Mouse (Mus musculus) heart, embryonic 16.5 days (tissue): ENCODE data around the gene Ssr2. TPM values are rescaled to one million over a fixed set of nuclear protein-coding genes. Genes with fewer than 3 reads are reported as not detected.

Experiments
- ATAC-seq: fragments of 200-750 bp; cut with Nextera tagmentation; replicated peaks from 2 replicates; pipeline ENCODE4 v1.8.0; 2017; ENCODE audit warnings: moderate number of reproducible peaks; ENCODE audit not compliant: insufficient read depth, low FRiP score; ENCODE audit errors: extremely low read depth
- H3K27ac ChIP-seq: fragments of 300-500 bp; sonication (generic); 2 replicates; pipeline ENCODE4 v1.5.1; 2014; ENCODE audit warnings: mild to moderate bottlenecking, low read length, control low read depth, moderate library complexity
- H3K27me3 ChIP-seq: fragments of 300-500 bp; sonication (generic); 2 replicates; pipeline ENCODE4 v1.6.1; 2014; ENCODE audit warnings: low read length, mixed read lengths; ENCODE audit not compliant: control insufficient read depth, insufficient read depth
- H3K36me3 ChIP-seq: fragments of 300-500 bp; sonication (generic); 2 replicates; pipeline ENCODE4 v1.6.1; 2014; ENCODE audit not compliant: control insufficient read depth, insufficient read depth
- H3K4me1 ChIP-seq: fragments of 300-500 bp; sonication (generic); 2 replicates; pipeline ENCODE4 v1.6.1; 2014; ENCODE audit warnings: low read length, mixed read lengths; ENCODE audit not compliant: control insufficient read depth, insufficient read depth
- H3K4me2 ChIP-seq: fragments of 300-500 bp; sonication (generic); 2 replicates; pipeline ENCODE4 v1.6.1; 2014; ENCODE audit warnings: low read depth, mild to moderate bottlenecking, control low read depth, low read length
- H3K4me3 ChIP-seq: fragments of 300-500 bp; sonication (generic); 2 replicates; pipeline ENCODE4 v1.5.1; 2014; ENCODE audit warnings: mild to moderate bottlenecking, control low read depth, low read length
- H3K9ac ChIP-seq: fragments of 300-500 bp; sonication (generic); 2 replicates; pipeline ENCODE4 v1.6.1; 2014; ENCODE audit warnings: low read length, control low read depth
- H3K9me3 ChIP-seq: fragments of 300-500 bp; sonication (generic); replicated peaks from 2 replicates; pipeline ENCODE4 v1.6.1; 2016; ENCODE audit warnings: low read length; ENCODE audit not compliant: control insufficient read depth
- WGBS: fragments of 180-500 bp; shearing (Covaris S2); extraction: QIAGEN DNeasy Blood & Tissue Kit; methylation state at CpG from one replicate; pipeline ENCODE4 v1.1.7; 2014; 5-methylcytosine and 5-hydroxymethylcytosine counted together
- polyA plus RNA-seq: library from polyadenylated mRNA; unstranded; fragments of >200 nt; fragmentation: Nextera tagmentation; extraction: Ambion mirVana; gene quantifications from 2 replicates; pipeline ENCODE4 v1.2.1, GENCODE M21; 2015

Gene Ssr2
- polyA plus RNA-seq, 1 experiment from 2014 or later = 136 TPM

DNA sequence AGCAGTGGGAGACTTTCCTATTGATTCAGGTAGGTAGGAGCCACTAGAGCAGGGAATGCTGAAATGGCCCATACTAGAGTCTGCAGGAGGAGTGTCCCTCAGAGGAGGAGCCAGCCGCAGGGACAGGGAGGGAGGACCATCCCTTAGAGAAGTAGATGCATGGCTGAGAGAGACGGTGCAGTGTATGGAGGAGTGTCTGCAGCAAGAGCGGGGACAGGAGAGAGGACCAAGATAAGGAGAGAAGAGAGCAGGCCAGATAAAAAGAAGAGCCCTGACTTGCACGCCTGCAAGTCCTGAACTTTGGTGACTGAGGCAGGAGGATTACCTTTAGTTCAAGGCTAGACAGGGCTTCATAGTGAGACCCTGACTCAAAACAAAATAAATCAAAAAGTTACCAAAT, 51.4 kb downstream of the Ssr2 start:
- H3K4me2 ChIP-seq = no peak overlapping the region
- 13% methylated on average over 4 of the region's 4 CpGs for WGBS
- peak overlapping the region; percentile 3; the same call in 1 of the 2 replicates for H3K9ac ChIP-seq
- no peak overlapping the region for H3K27ac ChIP-seq
- no peaks in the 10 kb centered on the region for H3K27me3 ChIP-seq
- no peak overlapping the region for H3K4me3 ChIP-seq
- H3K4me1 ChIP-seq = peaks cover 85% of the 10 kb centered on the region
- H3K9me3 ChIP-seq = no peaks in the 10 kb centered on the region
- H3K36me3 ChIP-seq = peaks cover 9% of the 10 kb centered on the region; the same call in 1 of the 2 replicates
- ATAC-seq = no peak

- no peak overlapping the region for H3K4me2 ChIP-seq
- no peaks in the 10 kb centered on the region for H3K27me3 ChIP-seq
- no peak for ATAC-seq
- peaks cover 86% of the 10 kb centered on the region for H3K4me1 ChIP-seq
- WGBS = 83% methylated on average over 2 of the region's 2 CpGs
- no peaks in the 10 kb centered on the region for H3K9me3 ChIP-seq
- H3K27ac ChIP-seq = no peak overlapping the region
- no peak overlapping the region for H3K9ac ChIP-seq
- no peak overlapping the region for H3K4me3 ChIP-seq
- peaks cover 9% of the 10 kb centered on the region; the same call in 1 of the 2 replicates for H3K36me3 ChIP-seq
These were observed 51.9 kb downstream of the Ssr2 start for GRCm38 (mm10) chr3:88627535-88627934.

DNA sequence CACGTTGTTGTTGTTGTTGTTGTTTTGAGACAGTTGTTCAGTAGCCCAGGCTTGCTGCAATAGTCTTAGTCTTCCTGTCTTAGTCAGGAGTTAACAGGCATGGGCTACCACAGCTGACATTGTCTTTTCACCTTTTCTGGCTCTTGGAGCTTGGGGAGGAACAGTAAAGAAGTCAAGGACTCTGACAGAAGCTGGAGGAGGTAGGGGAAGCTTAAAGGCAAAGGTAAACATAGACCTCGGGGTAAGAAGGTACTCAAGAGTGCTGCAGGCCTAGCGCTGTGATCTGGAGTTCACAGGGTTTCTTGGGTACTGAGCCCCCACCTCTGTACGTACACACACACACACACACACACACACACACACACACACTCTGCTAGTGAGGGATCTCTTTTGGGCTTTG, 53.1 kb downstream of the Ssr2 start:
- peaks cover 84% of the 10 kb centered on the region for H3K4me1 ChIP-seq
- WGBS = 57% methylated on average over 4 of the region's 4 CpGs
- ATAC-seq = no peak
- H3K9me3 ChIP-seq = no peaks in the 10 kb centered on the region
- H3K27me3 ChIP-seq = no peaks in the 10 kb centered on the region
- no peak overlapping the region for H3K9ac ChIP-seq
- no peak overlapping the region for H3K4me2 ChIP-seq
- peak overlapping the region; percentile 6; the same call in 1 of the 2 replicates for H3K27ac ChIP-seq
- H3K4me3 ChIP-seq = no peak overlapping the region
- peaks cover 18% of the 10 kb centered on the region for H3K36me3 ChIP-seq

GRCm38 (mm10) chr3:88629244-88629643, 53.6 kb downstream of the Ssr2 start:
- no peak for ATAC-seq
- no peaks in the 10 kb centered on the region for H3K9me3 ChIP-seq
- no peaks in the 10 kb centered on the region for H3K27me3 ChIP-seq
- 63% methylated on average over 13 of the region's 13 CpGs for WGBS
- H3K4me1 ChIP-seq = peaks cover 80% of the 10 kb centered on the region
- no peak overlapping the region for H3K4me2 ChIP-seq
- 0 out of 2 replicates have a peak overlapping the region, but pooled peaks have one; percentile 21 for H3K9ac ChIP-seq
- peak overlapping the region; percentile 72 for H3K27ac ChIP-seq
- peaks cover 22% of the 10 kb centered on the region for H3K36me3 ChIP-seq
- no peak overlapping the region for H3K4me3 ChIP-seq

GRCm38 (mm10) chr3:88630018-88630417, 54.3 kb downstream of the Ssr2 start:
- H3K4me3 ChIP-seq = no peak overlapping the region

DNA sequence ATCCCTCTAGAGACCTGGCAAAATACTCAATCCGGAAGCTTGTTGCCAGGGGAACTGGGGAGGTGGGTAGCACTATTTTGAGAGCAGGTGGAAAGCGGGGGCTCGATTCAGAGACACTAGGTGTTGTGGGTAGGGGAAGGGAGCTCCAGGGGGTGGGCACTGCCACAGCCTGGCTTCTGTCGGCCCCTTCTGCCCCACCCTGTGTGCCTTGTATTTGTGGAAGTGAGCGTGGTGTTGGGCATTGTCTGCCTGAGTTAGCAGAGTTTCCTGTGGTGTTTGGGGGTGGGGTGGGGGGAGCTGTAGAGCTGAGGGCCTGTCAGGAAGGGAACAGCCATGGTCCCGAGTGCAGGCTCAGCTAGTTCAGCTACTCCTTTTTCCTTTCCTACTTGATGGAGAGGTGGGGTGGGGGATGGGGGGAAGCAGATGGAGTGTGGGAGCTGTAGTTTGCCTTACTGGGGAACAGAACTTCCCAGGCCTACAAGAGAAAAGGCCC, 55.2 kb downstream of the Ssr2 start:
- Histone ChIP-seq H3K4me3 (no peak overlapping the region), H3K9me3 (no peaks in the 10 kb centered on the region), H3K4me1 (peaks cover 70% of the 10 kb centered on the region), H3K9ac (no peak overlapping the region), H3K27me3 (no peaks in the 10 kb centered on the region), H3K36me3 (peaks cover 39% of the 10 kb centered on the region), H3K4me2 (no peak overlapping the region), H3K27ac (peak overlapping the region; percentile 80)
- peak; percentile 30; the same call in 1 of the 2 replicates for ATAC-seq
- 39% methylated on average over 6 of the region's 6 CpGs for WGBS

More at GRCm38 (mm10) chr3:88630018-88630417, 54.3 kb downstream of the Ssr2 start:
- ATAC-seq = peak; percentile 38; the same call in 1 of the 2 replicates
- Histone ChIP-seq H3K36me3 (peaks cover 30% of the 10 kb centered on the region), H3K27ac (peak overlapping the region; percentile 72), H3K4me1 (peaks cover 72% of the 10 kb centered on the region), H3K4me2 (no peak overlapping the region), H3K27me3 (no peaks in the 10 kb centered on the region), H3K9ac (no peak overlapping the region), H3K9me3 (no peaks in the 10 kb centered on the region)
- WGBS = 35% methylated on average over 9 of the region's 9 CpGs

DNA sequence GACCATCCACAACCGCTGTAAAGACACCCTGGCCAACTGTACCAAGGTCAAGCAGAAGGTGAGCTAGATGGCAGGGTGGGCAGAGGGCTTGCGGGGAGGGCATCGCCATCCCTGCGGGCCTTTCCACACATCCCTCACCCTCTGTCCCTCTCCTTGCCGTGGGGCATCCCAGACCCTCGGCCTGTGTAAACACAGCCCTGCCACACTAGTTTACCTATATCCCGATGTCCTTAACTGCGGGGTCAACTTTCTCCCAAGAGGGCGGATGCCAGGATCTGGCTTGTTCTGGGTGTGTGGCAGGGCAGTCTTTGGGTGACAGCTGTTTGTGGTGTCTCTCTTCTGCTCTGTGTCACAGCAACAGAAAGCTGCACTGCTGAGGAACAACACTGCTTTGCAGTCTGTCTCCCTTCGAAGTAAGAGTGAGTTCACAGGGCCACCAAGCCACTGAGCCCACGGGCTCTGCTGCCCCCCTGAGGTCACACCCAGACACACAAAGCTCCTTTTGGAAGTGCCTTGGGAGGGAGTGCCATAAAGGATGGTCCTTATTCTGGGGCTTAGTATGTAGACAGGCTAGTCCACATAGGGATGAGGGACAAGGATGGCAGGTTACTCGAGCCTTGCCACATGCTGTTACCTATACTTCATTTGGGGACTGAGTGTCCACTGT, 56.4 kb downstream of the Ssr2 start:
- H3K4me1 ChIP-seq = peaks cover 70% of the 10 kb centered on the region
- WGBS = 70% methylated on average over 12 of the region's 12 CpGs
- no peaks in the 10 kb centered on the region for H3K27me3 ChIP-seq
- H3K27ac ChIP-seq = peak overlapping the region; percentile 80; the same call in 1 of the 2 replicates
- 0 out of 2 replicates have a peak, but pooled peaks have one; percentile 13 for ATAC-seq
- H3K4me2 ChIP-seq = no peak overlapping the region
- no peak overlapping the region for H3K4me3 ChIP-seq
- H3K9me3 ChIP-seq = no peaks in the 10 kb centered on the region
- no peak overlapping the region for H3K9ac ChIP-seq
- peaks cover 50% of the 10 kb centered on the region for H3K36me3 ChIP-seq

DNA sequence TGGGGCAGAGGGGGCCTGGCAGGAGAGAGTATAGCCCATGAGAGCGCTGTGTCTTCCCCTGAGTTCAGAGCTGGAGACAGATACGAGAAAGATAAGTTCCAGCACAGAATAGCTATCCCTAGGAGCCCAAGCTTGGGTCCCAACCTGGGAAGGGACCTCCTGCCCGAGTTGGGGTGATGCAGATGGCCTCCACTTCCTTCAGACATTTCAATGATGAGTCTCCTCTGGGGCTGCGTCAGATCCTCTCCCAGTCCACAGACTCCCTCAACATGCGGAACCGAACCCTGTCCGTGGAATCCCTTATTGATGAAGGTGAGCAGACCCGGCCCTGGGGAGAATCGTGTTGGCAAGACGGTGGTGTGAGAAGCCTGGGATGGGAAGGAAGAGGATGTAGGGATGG, 57.4 kb downstream of the Ssr2 start:
- no peak for ATAC-seq
- peaks cover 60% of the 10 kb centered on the region for H3K4me1 ChIP-seq
- WGBS = 87% methylated on average over 10 of the region's 10 CpGs
- H3K36me3 ChIP-seq = peaks cover 60% of the 10 kb centered on the region
- H3K9ac ChIP-seq = no peak overlapping the region
- H3K27me3 ChIP-seq = no peaks in the 10 kb centered on the region
- H3K4me3 ChIP-seq = no peak overlapping the region
- no peaks in the 10 kb centered on the region for H3K9me3 ChIP-seq
- no peak overlapping the region for H3K4me2 ChIP-seq
- H3K27ac ChIP-seq = no peak overlapping the region

DNA sequence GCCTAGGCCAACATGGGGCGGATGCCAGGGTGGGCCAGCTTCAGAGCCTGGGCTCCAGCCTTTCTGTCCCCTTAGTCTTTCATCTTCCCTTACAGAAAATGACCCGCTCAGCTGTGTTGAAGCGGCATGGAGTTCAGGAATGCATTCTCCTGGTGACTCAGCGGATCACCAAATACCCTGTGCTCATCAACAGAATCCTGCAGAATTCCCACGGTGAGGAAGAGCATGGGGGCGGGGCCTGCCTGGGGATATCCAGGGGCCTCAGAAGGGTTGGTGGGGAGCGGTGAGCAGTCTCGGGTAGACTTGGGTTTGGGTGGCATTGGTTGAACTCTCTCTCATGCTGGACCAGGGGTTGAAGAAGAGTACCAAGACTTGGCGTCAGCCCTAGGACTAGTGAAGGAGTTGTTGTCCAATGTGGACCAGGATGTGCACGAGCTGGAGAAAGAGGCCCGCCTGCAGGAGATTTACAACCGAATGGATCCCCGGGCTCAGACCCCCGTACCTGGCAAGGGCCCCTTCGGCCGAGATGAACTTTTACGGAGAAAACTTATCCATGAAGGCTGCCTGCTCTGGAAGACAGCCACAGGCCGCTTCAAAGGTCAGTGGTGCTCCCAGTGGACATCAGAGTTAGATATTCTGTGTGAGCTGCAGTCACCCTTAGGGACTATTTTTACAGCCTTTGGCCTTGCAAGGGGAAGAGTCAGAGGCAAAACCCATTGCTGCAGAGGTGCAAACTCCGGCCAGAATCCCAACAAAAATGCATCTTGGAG, 60.0 kb downstream of the Ssr2 start:
- Histone ChIP-seq H3K4me1 (peaks cover 34% of the 10 kb centered on the region), H3K27me3 (no peaks in the 10 kb centered on the region), H3K36me3 (peaks cover 73% of the 10 kb centered on the region), H3K4me2 (peak overlapping the region; percentile 21; the same call in 1 of the 2 replicates), H3K27ac (peak overlapping the region; percentile 79), H3K9me3 (no peaks in the 10 kb centered on the region), H3K9ac (no peak overlapping the region), H3K4me3 (no peak overlapping the region)
- ATAC-seq = no peak
- WGBS = 79% methylated on average over 19 of the region's 19 CpGs
